Mouse (Mus musculus) kidney, adult 10 weeks (tissue): ENCODE data around the gene Exo5. TPM values are rescaled to one million over a fixed set of nuclear protein-coding genes. Genes with fewer than 3 reads are reported as not detected.

ENCODE experiments used
- polyA plus RNA-seq: library from polyadenylated mRNA; stranded (reverse); fragments of 350-450 nt; fragmentation: Illumina TruSeq; extraction: RNeasy Lipid Tissue Mini Kit (QIAGEN cat#74804); gene quantifications from one replicate; pipeline ENCODE4 v1.2.3, GENCODE M21; 2014; ENCODE audit warnings: low read depth, low replicate concordance

The Exo5 gene
- polyA plus RNA-seq: 5.5 TPM

DNA sequence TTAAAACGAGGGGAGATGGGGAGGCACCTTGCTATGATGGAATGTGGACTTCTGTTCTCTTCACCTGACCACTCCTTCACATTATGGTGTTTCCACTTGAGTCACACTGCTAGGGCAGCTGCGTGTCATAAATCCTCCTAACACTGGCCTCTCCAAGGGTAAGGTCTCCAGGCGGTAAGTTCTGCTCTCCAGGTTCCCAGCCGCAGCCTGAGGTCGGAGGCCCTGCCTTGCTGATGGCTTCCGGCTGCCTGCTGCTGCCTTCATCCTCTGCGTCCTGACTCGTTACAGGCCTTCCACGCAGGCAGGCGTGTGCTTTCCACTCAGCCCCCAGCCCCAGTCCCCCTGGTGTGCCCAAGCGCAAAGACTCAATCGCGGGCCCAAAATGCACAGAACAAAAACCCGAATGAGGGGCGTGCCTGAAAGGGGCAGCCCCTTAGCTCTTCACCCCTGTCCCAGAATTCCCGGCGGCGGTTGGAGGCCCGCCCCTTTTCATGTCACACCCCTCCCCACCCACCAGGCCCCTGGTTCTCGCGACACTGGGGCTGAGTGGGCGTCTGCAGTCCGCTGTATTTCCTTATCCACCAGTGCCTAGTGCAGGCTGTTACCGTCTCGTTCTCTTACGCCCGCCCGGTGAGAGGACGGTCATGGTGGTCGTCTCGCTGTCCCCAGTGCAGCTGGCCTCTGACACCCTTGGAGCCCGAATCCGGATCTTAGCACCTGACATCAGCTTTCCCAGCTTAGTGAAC is at the start of gene Exo5:
Exo5 (minus strand) TSS at position 464 of the 746 bp plus-strand sequence.

DNA sequence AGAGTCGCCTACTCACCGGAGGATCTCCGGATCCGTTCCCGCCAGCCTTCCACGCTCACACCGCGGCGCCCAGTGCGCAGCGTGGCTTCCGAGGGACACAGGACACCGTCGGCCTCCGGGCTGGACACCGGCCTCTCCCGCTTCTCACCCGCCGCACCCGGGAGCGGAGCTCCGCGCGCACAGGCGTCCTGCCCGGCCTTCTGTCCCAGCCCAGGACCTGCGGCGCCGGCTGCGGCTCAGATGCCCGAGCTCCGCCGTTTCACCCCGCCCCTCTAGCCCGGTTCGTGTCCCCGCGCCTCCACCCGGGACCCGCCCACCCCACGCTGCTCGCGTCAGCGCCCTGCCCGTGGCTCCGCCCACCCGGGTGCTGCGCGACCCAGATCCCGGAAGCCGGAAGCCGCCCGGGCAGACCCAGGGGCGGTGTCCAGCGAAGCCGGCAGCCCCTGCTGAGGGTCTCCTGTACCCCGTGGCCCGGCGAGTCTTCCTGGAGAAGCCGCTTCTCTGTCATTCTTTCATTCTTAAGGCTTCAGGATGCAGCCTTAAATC is 26.7 kb upstream of the Exo5 start, which contains the start of gene Zfp69:
Zfp69 (minus strand) TSS at position 272 of the 546 bp plus-strand sequence.

Other genes starting within 250 kb of the Exo5 start
- gene Kcnq4, start 176.4 kb downstream of the Exo5 start, polyA plus RNA-seq: not detected
- 30.3 TPM for gene Nfyc, start 93.4 kb downstream of the Exo5 start, polyA plus RNA-seq
- gene Rims3, start 70.2 kb downstream of the Exo5 start, polyA plus RNA-seq: not detected
- 0.53 TPM for gene Zfp69, start 26.7 kb upstream of the Exo5 start, polyA plus RNA-seq
- 20.9 TPM for gene Smap2, start 92.2 kb upstream of the Exo5 start, polyA plus RNA-seq
- not detected for gene Col9a2, start 114.4 kb upstream of the Exo5 start, polyA plus RNA-seq
- gene Zmpste24, start 173.2 kb upstream of the Exo5 start, polyA plus RNA-seq: 215 TPM
- not detected for gene Tmco2, start 184.2 kb upstream of the Exo5 start, polyA plus RNA-seq